Mouse (Mus musculus) MEL (cell line): ENCODE measurements around the gene Cage1. TPM values are rescaled to one million over a fixed set of nuclear protein-coding genes. Genes with fewer than 3 reads are reported as not detected.

Experiments used
- DNase-seq: peaks from one replicate; pipeline ENCODE4 v3.0.0; 2011; ENCODE audit warnings: low read depth, low spot score
- H3K27ac ChIP-seq: 2 replicates; pipeline ENCODE4 v1.5.1; 2012; ENCODE audit warnings: low read depth, mild to moderate bottlenecking, control low read depth, low read length, moderate library complexity; ENCODE audit not compliant: control insufficient read depth
- H3K27me3 ChIP-seq, 2 experiments: fragments of 150-350 bp in 1 of 2; sonication (generic) in 1 of 2; 2 replicates each; pipeline ENCODE4 v1.6.1; 2012; ENCODE audit warnings: low read length in 2 of 2, mild to moderate bottlenecking in 2 of 2, improper control_type of control experiment in 1 of 2, moderate library complexity in 1 of 2; ENCODE audit not compliant: insufficient read depth in 2 of 2, control insufficient read depth in 1 of 2
- H3K36me3 ChIP-seq, 2 experiments: 2 replicates each; pipeline ENCODE4 v1.6.1; 2012 to 2014; ENCODE audit warnings: low read length in 2 of 2, improper control_type of control experiment in 1 of 2, inconsistent platforms in 1 of 2, mild to moderate bottlenecking in 1 of 2; ENCODE audit not compliant: insufficient read depth in 2 of 2, control insufficient read depth in 1 of 2
- H3K4me1 ChIP-seq, 2 experiments: fragments of 150-350 bp in 1 of 2; sonication (generic) in 1 of 2; 2 replicates each; pipeline ENCODE4 v1.6.1; 2012; ENCODE audit warnings: low read length in 2 of 2, improper control_type of control experiment in 1 of 2, mild to moderate bottlenecking in 1 of 2; ENCODE audit not compliant: insufficient read depth in 2 of 2, control insufficient read depth in 1 of 2
- H3K4me3 ChIP-seq, 2 experiments: fragments of 150-350 bp in 1 of 2; sonication (generic) in 1 of 2; 2 replicates each; pipeline ENCODE4 v1.5.1; 2012; ENCODE audit warnings: low read depth in 2 of 2, low read length in 2 of 2, mild to moderate bottlenecking in 2 of 2, moderate library complexity in 2 of 2, control low read depth in 1 of 2, improper control_type of control experiment in 1 of 2; ENCODE audit not compliant: control insufficient read depth in 1 of 2, insufficient read depth in 1 of 2
- H3K79me2 ChIP-seq: 2 replicates; pipeline ENCODE4 v1.6.1; 2012; ENCODE audit warnings: mild to moderate bottlenecking, low read length, moderate library complexity; ENCODE audit not compliant: control insufficient read depth, poor library complexity, insufficient read depth
- H3K9ac ChIP-seq: 2 replicates; pipeline ENCODE4 v1.6.1; 2012; ENCODE audit warnings: low read depth, mild to moderate bottlenecking, control low read depth, low read length, moderate library complexity; ENCODE audit not compliant: control insufficient read depth, poor library complexity, severe bottlenecking
- H3K9me3 ChIP-seq: fragments of 150-350 bp; sonication (generic); replicated peaks from 2 replicates; pipeline ENCODE4 v1.6.1; 2012; ENCODE audit warnings: mild to moderate bottlenecking, low read length, improper control_type of control experiment, moderate library complexity; ENCODE audit not compliant: insufficient read depth
- BHLHE40 ChIP-seq: IDR thresholded peaks from 2 replicates; pipeline ENCODE4 v1.6.1; 2012; ENCODE audit warnings: low read depth, mild to moderate bottlenecking, inconsistent platforms, low read length, improper control_type of control experiment, borderline replicate concordance
- CHD2 ChIP-seq: IDR thresholded peaks from 2 replicates; pipeline ENCODE4 v1.6.1; 2011; ENCODE audit warnings: low read length, improper control_type of control experiment
- CTCF ChIP-seq, 3 experiments: IDR thresholded peaks in 2 of 3; conservative IDR thresholded peaks in 1 of 3; 2 replicates each; pipeline ENCODE4 v1.5.1; 2011 to 2012; ENCODE audit warnings: low read length in 3 of 3, low read depth in 2 of 3, mild to moderate bottlenecking in 2 of 3, improper control_type of control experiment in 1 of 3, inconsistent platforms in 1 of 3, mixed read lengths in 1 of 3, moderate library complexity in 1 of 3; ENCODE audit not compliant: control insufficient read depth in 1 of 3, insufficient read depth in 1 of 3, poor library complexity in 1 of 3, severe bottlenecking in 1 of 3
- EP300 ChIP-seq, 2 experiments: IDR thresholded peaks; 2 replicates each; pipeline ENCODE4 v1.6.1; 2011; ENCODE audit warnings: improper control_type of control experiment in 2 of 2, low read length in 2 of 2, low read depth in 1 of 2, mild to moderate bottlenecking in 1 of 2
- GATA1 ChIP-seq: IDR thresholded peaks from 2 replicates; pipeline ENCODE4 v1.6.1; 2011; ENCODE audit warnings: low read depth, low read length, improper control_type of control experiment
- MAFK ChIP-seq: IDR thresholded peaks from 2 replicates; pipeline ENCODE4 v1.6.1; 2011; ENCODE audit warnings: low read depth, mild to moderate bottlenecking, low read length, improper control_type of control experiment, borderline replicate concordance
- MXI1 ChIP-seq: IDR thresholded peaks from 2 replicates; pipeline ENCODE4 v1.6.1; 2011; ENCODE audit warnings: mild to moderate bottlenecking, low read depth, low read length, improper control_type of control experiment
- NRF1 ChIP-seq: IDR thresholded peaks from 2 replicates; pipeline ENCODE4 v1.6.1; 2014; ENCODE audit warnings: low read depth, mild to moderate bottlenecking, inconsistent platforms, low read length, improper control_type of control experiment, moderate library complexity; ENCODE audit not compliant: poor library complexity, insufficient read depth, severe bottlenecking
- POLR2A ChIP-seq, 2 experiments: IDR thresholded peaks; 2 replicates each; pipeline ENCODE4 v1.6.1; 2011 to 2012; ENCODE audit warnings: low read length in 2 of 2, mild to moderate bottlenecking in 2 of 2, control low read depth in 1 of 2, improper control_type of control experiment in 1 of 2, low read depth in 1 of 2, moderate library complexity in 1 of 2; ENCODE audit not compliant: control insufficient read depth in 1 of 2, insufficient read depth in 1 of 2, poor library complexity in 1 of 2
- POLR2AphosphoS2 ChIP-seq: IDR thresholded peaks from 2 replicates; pipeline ENCODE4 v1.6.1; 2011; ENCODE audit warnings: low read length, improper control_type of control experiment
- POLR2AphosphoS5 ChIP-seq: IDR thresholded peaks from 2 replicates; pipeline ENCODE4 v1.6.1; 2012; ENCODE audit warnings: low read depth, borderline replicate concordance, mild to moderate bottlenecking, inconsistent platforms, low read length, moderate library complexity, mixed read lengths
- RAD21 ChIP-seq: IDR thresholded peaks from 2 replicates; pipeline ENCODE4 v1.6.1; 2011; ENCODE audit warnings: mild to moderate bottlenecking, low read depth, low read length, improper control_type of control experiment
- SMC3 ChIP-seq: IDR thresholded peaks from 2 replicates; pipeline ENCODE4 v1.6.1; 2011; ENCODE audit warnings: low read depth, low read length, improper control_type of control experiment
- ZC3H11A ChIP-seq: IDR thresholded peaks from 2 replicates; pipeline ENCODE4 v1.6.1; 2012; ENCODE audit warnings: low read depth, mild to moderate bottlenecking, inconsistent platforms, low read length, improper control_type of control experiment
- ZNF384 ChIP-seq: IDR thresholded peaks from 2 replicates; pipeline ENCODE4 v1.6.1; 2012; ENCODE audit warnings: low read depth, mild to moderate bottlenecking, inconsistent platforms, low read length, improper control_type of control experiment
- polyA plus RNA-seq, 2 experiments: library from polyadenylated mRNA; stranded (reverse) in 1 of 2; unstranded in 1 of 2; fragments of >175 nt in 1 of 2; fragments of >200 nt in 1 of 2; gene quantifications; 2 replicates each; pipeline versions ENCODE4 v1.2.1 to v1.2.4; 2012; ENCODE audit warnings: low replicate concordance in 2 of 2, low read depth in 1 of 2; ENCODE audit not compliant: insufficient read length in 2 of 2, insufficient read depth in 1 of 2, missing spikeins in 1 of 2
- total RNA-seq: library from RNA; depleted of rRNA; stranded (reverse); fragments of 300-350 nt; gene quantifications from 2 replicates; pipeline ENCODE4 v1.2.3, GENCODE M21; 2012

Gene Cage1
- total and polyA plus RNA-seq, 3 experiments = 0.78 to 1.0 TPM; not detected in 1

DNA sequence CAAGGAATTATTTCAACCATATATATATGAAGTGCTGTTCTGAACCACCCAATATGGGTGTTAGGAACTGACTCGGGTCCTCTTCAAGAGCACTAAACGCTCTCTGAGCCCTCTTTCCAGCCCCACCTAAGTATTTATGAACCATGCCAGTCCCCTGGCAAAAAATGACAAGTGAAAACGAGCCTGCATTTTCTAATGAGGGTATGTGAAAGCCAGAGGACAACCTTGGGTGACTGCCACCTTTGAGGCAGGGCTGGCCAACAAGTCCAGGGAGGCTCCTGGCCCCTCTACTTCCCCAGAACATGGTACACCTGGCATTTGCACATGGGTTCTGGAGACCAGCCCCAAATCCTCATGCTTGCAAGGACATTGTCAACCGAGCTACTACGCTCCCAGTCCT is 62.1 kb downstream of the Cage1 start (continued):
- TF ChIP-seq ZNF384 (no peak), BHLHE40 (no peak)
- TF ChIP-seq, all 39 proteins: peak for 3

DNA sequence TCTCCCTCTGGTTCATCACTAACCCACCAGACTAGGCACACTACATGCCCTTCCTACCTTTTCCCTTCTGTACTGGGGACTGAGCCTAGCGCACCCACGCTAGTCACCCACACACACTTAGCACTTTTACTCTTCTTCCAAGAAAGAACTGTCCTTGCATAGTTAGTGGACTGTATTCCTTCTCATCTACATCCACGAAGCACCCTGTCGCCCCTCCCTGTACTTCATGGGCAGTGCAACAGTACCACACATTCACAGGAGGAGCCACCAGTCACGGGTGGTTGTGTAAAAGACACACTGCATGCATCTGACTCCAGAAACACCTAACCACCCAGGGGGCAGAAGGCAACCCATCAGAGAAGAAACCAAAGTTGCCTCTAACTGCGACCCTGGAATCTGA is 62.8 kb downstream of the Cage1 start:
- TF ChIP-seq CTCF (IDR thresholded peaks at IDR 0.05 in 2 of 3, conservative IDR thresholded peaks at IDR 0.05 in 1 of 3; ENCODE audit: control insufficient read depth in 1 of 3, insufficient read depth in 1 of 3, low read depth in 2 of 3, low read length in 3 of 3, poor library complexity in 1 of 3, severe bottlenecking in 1 of 3) = no peak
- Histone ChIP-seq H3K27ac (no peak overlapping the region), H3K9ac (no peak overlapping the region), H3K9me3 (no peaks in the 10 kb centered on the region), H3K4me3 (no peak overlapping the region), H3K27me3 (no peaks in the 10 kb centered on the region), H3K4me1 (peaks cover 0 to 5% of the 10 kb centered on the region in 2 experiments; a peak in 2 of 4 replicates), H3K36me3 (peaks cover 2 to 26% of the 10 kb centered on the region in 2 experiments; a peak in 3 of 4 replicates), H3K79me2 (no peaks in the 10 kb centered on the region)
- DNase-seq = no peak

DNA sequence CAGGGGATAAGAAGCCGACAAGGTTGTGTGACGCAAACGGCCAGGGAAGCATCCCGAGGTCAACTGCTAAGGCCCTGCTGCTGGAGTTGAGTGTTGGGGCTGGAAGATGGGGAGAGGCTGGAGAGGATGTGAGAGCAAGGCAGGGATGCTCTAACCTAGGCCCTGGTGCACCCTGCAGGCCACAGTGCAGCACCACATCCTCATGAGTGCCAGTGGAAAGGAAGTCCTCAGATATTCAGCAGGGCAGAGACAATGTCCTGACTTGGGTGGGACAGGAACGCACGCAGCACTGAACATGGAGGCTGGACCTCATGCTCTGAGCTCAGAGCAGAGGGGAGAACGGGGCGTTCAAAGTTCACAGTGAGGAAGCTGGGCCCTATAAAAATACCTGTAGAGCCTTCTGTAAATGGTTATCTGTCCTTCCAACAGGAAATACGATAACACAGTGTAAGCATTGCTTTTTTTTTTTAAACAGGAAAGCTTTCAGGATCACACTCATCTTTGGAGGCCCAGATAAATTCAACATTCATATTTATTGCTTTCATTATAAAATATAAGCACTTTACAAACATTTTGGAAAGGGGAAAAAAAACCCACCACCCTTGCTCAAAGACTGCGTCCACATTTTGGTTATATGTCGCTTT is 65.9 kb downstream of the Cage1 start:
- Histone ChIP-seq H3K27ac (no peak overlapping the region), H3K4me1 (peaks cover 0 to 5% of the 10 kb centered on the region in 2 experiments; a peak in 2 of 4 replicates), H3K79me2 (no peaks in the 10 kb centered on the region), H3K9me3 (no peaks in the 10 kb centered on the region), H3K36me3 (peaks cover 2 to 4% of the 10 kb centered on the region in 2 experiments; a peak in 2 of 4 replicates), H3K27me3 (no peaks in the 10 kb centered on the region), H3K4me3 (no peak overlapping the region), H3K9ac (no peak overlapping the region)
- peak; percentile 53 for DNase-seq
- TF ChIP-seq POLR2A (IDR thresholded peaks at IDR 0.05; ENCODE audit: control insufficient read depth in 1 of 2, insufficient read depth in 1 of 2, low read depth in 1 of 2, low read length in 2 of 2, poor library complexity in 1 of 2) = 0 out of 4 replicates have a peak, but pooled peaks of 1 of the 2 experiments have one; percentile 19
- TF ChIP-seq CHD2 = no peak
- TF ChIP-seq MXI1 = no peak
- peak; percentile 82 for TF ChIP-seq ZNF384
- no peak for TF ChIP-seq ZC3H11A
- 0 out of 4 replicates have a peak, but pooled peaks of 1 of the 2 experiments have one; percentile 5 for TF ChIP-seq EP300 (IDR thresholded peaks at IDR 0.05; ENCODE audit: low read depth in 1 of 2, low read length in 2 of 2)
- no peak for TF ChIP-seq BHLHE40
- TF ChIP-seq MAFK = no peak
- 0 out of 2 replicates have a peak, but pooled peaks have one; percentile 37 for TF ChIP-seq SMC3
- TF ChIP-seq POLR2AphosphoS5 = no peak
- TF ChIP-seq GATA1 = peak; percentile 55; the same call in 1 of the 2 replicates
- TF ChIP-seq POLR2AphosphoS2 = no peak
- peak; percentile 17 to 35 (median 33); a peak in 3 of 6 replicates for TF ChIP-seq CTCF (IDR thresholded peaks at IDR 0.05 in 2 of 3, conservative IDR thresholded peaks at IDR 0.05 in 1 of 3; ENCODE audit: control insufficient read depth in 1 of 3, insufficient read depth in 1 of 3, low read depth in 2 of 3, low read length in 3 of 3, poor library complexity in 1 of 3, severe bottlenecking in 1 of 3)
- peak; percentile 19 for TF ChIP-seq RAD21
- TF ChIP-seq NRF1 = no peak
